Mouse (Mus musculus) kidney, embryonic 15.5 days (tissue): ENCODE measurements around the gene Bcl11a. TPM values are rescaled to one million over a fixed set of nuclear protein-coding genes. Genes with fewer than 3 reads are reported as not detected.
A peak's percentile ranks its signal among the peaks of the same experiment; 100 is the strongest.

ENCODE experiments used
- ATAC-seq: fragments of 200-750 bp; cut with Nextera tagmentation; replicated peaks from 2 replicates; pipeline ENCODE4 v1.8.0; 2017; ENCODE audit warnings: moderate TSS enrichment; ENCODE audit not compliant: low FRiP score
- H3K27ac ChIP-seq: fragments of 300-500 bp; sonication (generic); 2 replicates; pipeline ENCODE4 v1.5.1; 2015; ENCODE audit warnings: mild to moderate bottlenecking, inconsistent platforms
- H3K27me3 ChIP-seq: fragments of 300-500 bp; sonication (generic); 2 replicates; pipeline ENCODE4 v1.6.1; 2015; ENCODE audit warnings: inconsistent platforms
- H3K36me3 ChIP-seq: fragments of 300-500 bp; sonication (generic); 2 replicates; pipeline ENCODE4 v1.6.1; 2015; ENCODE audit warnings: inconsistent platforms
- H3K4me1 ChIP-seq: fragments of 300-500 bp; sonication (generic); 2 replicates; pipeline ENCODE4 v1.6.1; 2015; ENCODE audit warnings: inconsistent platforms
- H3K4me2 ChIP-seq: fragments of 300-500 bp; sonication (generic); 2 replicates; pipeline ENCODE4 v1.6.1; 2015; ENCODE audit warnings: moderate library complexity, mild to moderate bottlenecking, inconsistent platforms
- H3K4me3 ChIP-seq: fragments of 300-500 bp; sonication (generic); replicated peaks from 2 replicates; pipeline ENCODE4 v1.5.1; 2015; ENCODE audit warnings: mild to moderate bottlenecking, inconsistent platforms
- H3K9ac ChIP-seq: fragments of 300-500 bp; sonication (generic); 2 replicates; pipeline ENCODE4 v1.6.1; 2015; ENCODE audit warnings: mild to moderate bottlenecking, inconsistent platforms
- H3K9me3 ChIP-seq: fragments of 300-500 bp; sonication (generic); replicated peaks from 2 replicates; pipeline ENCODE4 v1.6.1; 2016; ENCODE audit warnings: inconsistent platforms
- WGBS: fragments of 180-500 bp; shearing (Covaris S2); methylation state at CpG from one replicate; pipeline ENCODE4 v1.1.7; 2015; ENCODE audit warnings: mixed read lengths; 5-methylcytosine and 5-hydroxymethylcytosine counted together
- polyA plus RNA-seq: library from polyadenylated mRNA; unstranded; fragments of >200 nt; fragmentation: Nextera tagmentation; extraction: Ambion mirVana; gene quantifications from 2 replicates; pipeline ENCODE4 v1.2.1, GENCODE M21; 2015

Bcl11a gene
- polyA plus RNA-seq, result 2.9 and 3.6 TPM in 2 replicates

DNA sequence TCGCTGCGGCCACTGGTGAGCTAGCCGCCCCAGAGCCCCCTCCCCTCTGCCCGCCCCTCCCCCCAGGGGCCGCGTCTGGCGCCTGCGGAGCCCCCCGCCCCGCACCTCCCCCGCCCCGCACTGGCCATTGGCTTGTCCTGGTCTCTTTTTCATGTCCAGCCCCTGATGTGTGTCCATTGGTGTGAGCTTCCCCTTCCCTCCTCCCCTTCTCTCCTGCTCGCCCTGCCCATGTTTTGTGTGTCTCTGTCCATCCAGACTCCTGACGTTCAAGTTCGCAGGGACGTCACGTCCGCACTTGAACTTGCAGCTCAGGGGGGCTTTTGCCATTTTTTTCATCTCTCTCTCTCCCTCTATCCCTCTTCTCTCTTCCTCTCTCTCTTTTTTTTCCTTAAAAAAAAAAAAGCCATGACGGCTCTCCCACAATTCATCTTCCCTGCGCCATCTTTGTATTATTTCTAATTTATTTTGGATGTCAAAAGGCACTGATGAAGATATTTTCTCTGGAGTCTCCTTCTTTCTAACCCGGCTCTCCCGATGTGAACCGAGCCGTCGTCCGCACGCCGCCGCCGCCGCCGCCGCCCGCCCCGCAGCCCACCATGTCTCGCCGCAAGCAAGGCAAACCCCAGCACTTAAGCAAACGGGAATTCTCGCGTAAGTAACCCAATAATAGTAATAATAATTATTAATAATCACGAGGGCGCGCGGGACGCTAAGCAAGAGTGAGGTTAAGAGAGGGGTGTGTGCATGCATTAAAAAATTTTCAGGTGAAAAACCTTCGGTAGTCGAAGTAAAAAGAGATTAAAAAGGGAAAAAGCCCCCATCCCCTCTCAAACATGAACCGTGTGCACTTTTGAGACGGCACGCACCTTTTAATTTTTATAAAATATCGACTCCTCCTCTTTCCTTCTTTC lies at the start of gene Bcl11a:
TSS of gene Bcl11a (plus strand) at position 262 of the 911 bp plus-strand sequence.
- no peaks in the 10 kb centered on the region for H3K36me3 ChIP-seq
- H3K4me1 ChIP-seq, result peaks cover 77% of the 10 kb centered on the region
- no peaks in the 10 kb centered on the region for H3K9me3 ChIP-seq
- H3K9ac ChIP-seq, result peak within 1 kb of the TSS; percentile 47
- H3K4me2 ChIP-seq, result peak within 1 kb of the TSS; percentile 89
- peak within 1 kb of the TSS; percentile 66 for H3K27ac ChIP-seq
- H3K27me3 ChIP-seq, result peaks cover 84% of the 10 kb centered on the region
- H3K4me3 ChIP-seq, result peak within 1 kb of the TSS; percentile 52
- 1% methylated on average over 41 of the region's 51 CpGs for WGBS
- ATAC-seq, result peak; percentile 70

GRCm38 (mm10) chr11:24044025-24044424 lies 33.8 kb upstream of the Bcl11a start:
- Histone ChIP-seq H3K27ac (no peak overlapping the region), H3K9me3 (no peaks in the 10 kb centered on the region), H3K4me1 (no peaks in the 10 kb centered on the region), H3K4me3 (no peak overlapping the region), H3K27me3 (peaks cover 13% of the 10 kb centered on the region; the same call in 1 of the 2 replicates), H3K36me3 (no peaks in the 10 kb centered on the region), H3K4me2 (no peak overlapping the region), H3K9ac (no peak overlapping the region)
- no peak for ATAC-seq
- WGBS, result 73% methylated on average over 6 of the region's 6 CpGs

DNA sequence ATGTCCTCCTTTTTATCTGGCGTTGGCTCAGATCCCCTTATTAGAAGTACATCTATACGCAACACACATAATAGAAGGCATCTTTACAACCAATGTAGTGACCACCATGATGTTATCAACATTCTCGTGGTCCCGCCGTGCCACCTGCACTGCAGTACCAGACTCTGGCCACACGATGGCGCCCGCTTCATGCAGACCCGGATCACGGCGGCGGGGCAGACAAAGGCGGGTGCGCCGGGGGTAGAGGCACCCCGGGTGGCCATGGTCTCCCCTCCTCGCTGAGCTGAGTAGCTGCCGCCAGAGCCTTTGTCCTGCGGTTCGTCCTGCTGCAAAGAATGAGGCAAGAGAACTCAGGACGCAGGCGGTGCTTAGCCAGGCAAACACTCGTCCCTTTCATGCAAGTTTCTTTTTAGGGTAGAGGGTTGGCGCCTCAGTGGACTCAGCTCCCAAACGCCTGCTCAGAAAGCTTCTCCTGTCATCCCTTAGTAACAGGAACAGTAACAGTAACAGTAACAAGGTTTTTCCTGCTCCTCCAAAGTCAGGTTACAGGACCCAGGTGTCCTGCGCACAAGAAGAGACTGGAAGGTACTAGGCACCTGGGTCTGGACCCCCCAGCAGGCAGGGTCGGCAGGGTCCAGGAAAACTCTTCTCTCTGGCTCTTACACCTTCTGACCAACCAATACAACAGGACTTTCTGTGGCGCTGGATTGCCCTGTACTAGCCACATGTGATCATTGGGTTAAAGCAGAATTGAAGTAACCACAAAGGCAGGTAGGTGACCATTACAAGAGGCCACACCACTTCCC lies 28.4 kb upstream of the Bcl11a start:
- H3K4me2 ChIP-seq, result peak overlapping the region; percentile 84
- H3K9ac ChIP-seq, result peak overlapping the region; percentile 43; the same call in 1 of the 2 replicates
- H3K4me1 ChIP-seq, result 0 out of 2 replicates have a peak, but pooled peaks cover 5% of the 10 kb centered on the region
- 5% methylated on average over 28 of the region's 28 CpGs for WGBS
- ATAC-seq, result peak; percentile 86
- no peak overlapping the region for H3K27ac ChIP-seq
- H3K27me3 ChIP-seq, result peaks cover 43% of the 10 kb centered on the region
- H3K9me3 ChIP-seq, result no peaks in the 10 kb centered on the region
- H3K4me3 ChIP-seq, result peak overlapping the region; percentile 56
- no peaks in the 10 kb centered on the region for H3K36me3 ChIP-seq

- 81% methylated on average over 11 of the region's 11 CpGs for WGBS
- no peak overlapping the region for H3K9ac ChIP-seq
- peak overlapping the region; percentile 84; the same call in 1 of the 2 replicates for H3K4me2 ChIP-seq
- H3K27me3 ChIP-seq, result peaks cover 43% of the 10 kb centered on the region
- H3K4me1 ChIP-seq, result 0 out of 2 replicates have a peak, but pooled peaks cover 5% of the 10 kb centered on the region
- no peaks in the 10 kb centered on the region for H3K36me3 ChIP-seq
- no peaks in the 10 kb centered on the region for H3K9me3 ChIP-seq
- no peak for ATAC-seq
- no peak overlapping the region for H3K4me3 ChIP-seq
- H3K27ac ChIP-seq, result no peak overlapping the region
These were observed 27.7 kb upstream of the Bcl11a start for GRCm38 (mm10) chr11:24050032-24050757.

DNA sequence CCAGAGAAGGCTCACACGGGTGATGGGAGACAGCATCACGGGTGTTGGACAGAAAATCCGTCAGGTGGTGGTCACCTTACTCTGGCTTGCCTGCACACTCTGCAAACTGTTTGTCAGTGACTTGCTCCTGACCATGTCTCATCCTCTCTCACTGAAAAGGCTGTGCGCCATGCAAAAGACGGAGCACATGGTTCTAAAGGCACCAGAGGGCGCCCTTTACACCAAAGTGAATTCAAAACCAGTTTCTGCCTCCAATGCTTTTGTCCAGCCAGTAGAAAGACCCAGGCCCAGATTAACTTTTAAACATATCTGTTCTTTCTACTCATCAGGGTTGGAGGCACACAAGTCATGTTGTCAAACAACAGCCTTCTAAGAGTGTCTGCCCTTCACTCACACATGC lies 25.0 kb upstream of the Bcl11a start:
- Histone ChIP-seq H3K36me3 (no peaks in the 10 kb centered on the region), H3K4me2 (no peak overlapping the region)
- 76% methylated on average over 6 of the region's 6 CpGs for WGBS

GRCm38 (mm10) chr11:24059137-24059536 lies 18.7 kb upstream of the Bcl11a start:
- H3K9ac ChIP-seq, result no peak overlapping the region
- H3K4me2 ChIP-seq, result no peak overlapping the region
- ATAC-seq, result no peak
- H3K27ac ChIP-seq, result no peak overlapping the region
- H3K36me3 ChIP-seq, result no peaks in the 10 kb centered on the region
- no peaks in the 10 kb centered on the region for H3K9me3 ChIP-seq
- no peak overlapping the region for H3K4me3 ChIP-seq
- WGBS, result 16% methylated on average over 1 of the region's 1 CpGs
- peaks cover 65% of the 10 kb centered on the region for H3K27me3 ChIP-seq
- peaks cover 12% of the 10 kb centered on the region for H3K4me1 ChIP-seq

More for the DNA sequence above, 25.0 kb upstream of the Bcl11a start:
- Histone ChIP-seq H3K4me1 (0 out of 2 replicates have a peak, but pooled peaks cover 5% of the 10 kb centered on the region), H3K27me3 (peaks cover 45% of the 10 kb centered on the region), H3K27ac (no peak overlapping the region), H3K4me3 (no peak overlapping the region), H3K9me3 (no peaks in the 10 kb centered on the region), H3K9ac (no peak overlapping the region)
- no peak for ATAC-seq

DNA sequence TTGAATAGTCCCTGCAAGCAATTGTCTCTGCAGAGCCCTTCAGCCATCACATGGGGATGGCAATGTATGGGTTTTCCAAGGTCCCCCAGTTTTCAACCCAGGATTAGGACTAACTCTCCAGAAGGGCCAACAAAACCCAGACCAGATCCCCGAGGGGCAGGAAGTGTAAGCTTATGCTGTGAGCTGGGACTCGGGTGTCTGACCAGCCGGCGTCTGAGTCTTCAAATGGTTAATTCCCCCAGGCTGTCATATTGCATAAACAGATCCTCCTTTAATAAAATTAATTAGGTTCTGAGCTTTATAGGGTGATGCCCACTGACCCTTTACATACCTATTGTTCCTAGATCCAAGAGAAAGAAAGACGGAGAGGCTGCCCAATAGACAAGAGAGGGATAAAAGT lies 17.4 kb upstream of the Bcl11a start:
- WGBS, result 3% methylated on average over 5 of the region's 5 CpGs
- Histone ChIP-seq H3K9me3 (no peaks in the 10 kb centered on the region), H3K27ac (no peak overlapping the region), H3K4me3 (peak overlapping the region; percentile 17; the same call in 1 of the 2 replicates), H3K9ac (no peak overlapping the region), H3K4me1 (peaks cover 12% of the 10 kb centered on the region), H3K4me2 (peak overlapping the region; percentile 45), H3K27me3 (peaks cover 78% of the 10 kb centered on the region), H3K36me3 (no peaks in the 10 kb centered on the region)
- ATAC-seq, result no peak

- 2% methylated on average over 14 of the region's 14 CpGs for WGBS
- no peaks in the 10 kb centered on the region for H3K36me3 ChIP-seq
- 0 out of 2 replicates have a peak, but pooled peaks have one; percentile 40 for ATAC-seq
These were observed 16.0 kb upstream of the Bcl11a start for GRCm38 (mm10) chr11:24061819-24062218.

GRCm38 (mm10) chr11:24062495-24063096 lies 15.3 kb upstream of the Bcl11a start:
- Histone ChIP-seq H3K36me3 (no peaks in the 10 kb centered on the region), H3K27me3 (peaks cover 90% of the 10 kb centered on the region), H3K9me3 (no peaks in the 10 kb centered on the region), H3K4me1 (peaks cover 12% of the 10 kb centered on the region), H3K9ac (no peak overlapping the region), H3K27ac (no peak overlapping the region), H3K4me3 (no peak overlapping the region), H3K4me2 (no peak overlapping the region)
- 33% methylated on average over 9 of the region's 9 CpGs for WGBS
- ATAC-seq, result no peak

More at GRCm38 (mm10) chr11:24061819-24062218, 16.0 kb upstream of the Bcl11a start:
- H3K27me3 ChIP-seq, result peaks cover 90% of the 10 kb centered on the region
- no peaks in the 10 kb centered on the region for H3K9me3 ChIP-seq
- no peak overlapping the region for H3K9ac ChIP-seq
- H3K4me2 ChIP-seq, result peak overlapping the region; percentile 33
- peaks cover 12% of the 10 kb centered on the region for H3K4me1 ChIP-seq
- H3K4me3 ChIP-seq, result 0 out of 2 replicates have a peak overlapping the region, but pooled peaks have one; percentile 6
- H3K27ac ChIP-seq, result no peak overlapping the region

- WGBS, result 60% methylated on average over 6 of the region's 6 CpGs
- Histone ChIP-seq H3K36me3 (no peaks in the 10 kb centered on the region), H3K9ac (no peak overlapping the region), H3K4me2 (no peak overlapping the region), H3K9me3 (no peaks in the 10 kb centered on the region), H3K4me3 (no peak overlapping the region), H3K4me1 (peaks cover 12% of the 10 kb centered on the region), H3K27ac (no peak overlapping the region), H3K27me3 (peaks cover 90% of the 10 kb centered on the region)
- ATAC-seq, result no peak
These were observed 13.6 kb upstream of the Bcl11a start for GRCm38 (mm10) chr11:24064221-24064620.

- no peak overlapping the region for H3K4me3 ChIP-seq
- no peak for ATAC-seq
- H3K9me3 ChIP-seq, result no peaks in the 10 kb centered on the region
- peaks cover 92% of the 10 kb centered on the region for H3K27me3 ChIP-seq
- H3K9ac ChIP-seq, result no peak overlapping the region
- H3K4me2 ChIP-seq, result no peak overlapping the region
- WGBS, result 54% methylated on average over 4 of the region's 4 CpGs
- peaks cover 12% of the 10 kb centered on the region for H3K4me1 ChIP-seq
- no peaks in the 10 kb centered on the region for H3K36me3 ChIP-seq
- H3K27ac ChIP-seq, result no peak overlapping the region
These were observed 12.5 kb upstream of the Bcl11a start for GRCm38 (mm10) chr11:24065313-24065712.
